Mouse (Mus musculus): Measurements from ENCODE around the gene Afap1l2. TPM values are rescaled to one million over a fixed set of nuclear protein-coding genes. Genes with fewer than 3 reads are reported as not detected.

The Afap1l2 gene
- polyA plus RNA-seq, 1 experiment = 2.1 TPM

- 89% methylated on average over 3 of the region's 3 CpGs for WGBS
- no peak for DNase-seq (ENCODE audit: low read depth, low spot score)
Measured at GRCm38 (mm10) chr19:56946727-56947126, 61.3 kb downstream of the Afap1l2 start.

GRCm38 (mm10) chr19:56946277-56946676, 61.8 kb downstream of the Afap1l2 start:
- DNase-seq (ENCODE audit: low read depth, low spot score) = no peak
- WGBS = 86% methylated on average over 7 of the region's 7 CpGs

GRCm38 (mm10) chr19:56945621-56946020, 62.4 kb downstream of the Afap1l2 start:
- 78% methylated on average over 2 of the region's 2 CpGs for WGBS

GRCm38 (mm10) chr19:56944826-56945225, 63.2 kb downstream of the Afap1l2 start:
- WGBS = 96% methylated on average over 3 of the region's 3 CpGs

More at GRCm38 (mm10) chr19:56945621-56946020, 62.4 kb downstream of the Afap1l2 start:
- no peak for DNase-seq (ENCODE audit: low read depth, low spot score)

GRCm38 (mm10) chr19:56944211-56944610, 63.8 kb downstream of the Afap1l2 start:
- DNase-seq (ENCODE audit: low read depth, low spot score) = no peak
- WGBS = 55% methylated on average over 9 of the region's 9 CpGs

More at GRCm38 (mm10) chr19:56944826-56945225, 63.2 kb downstream of the Afap1l2 start:
- no peak for DNase-seq (ENCODE audit: low read depth, low spot score)

GRCm38 (mm10) chr19:56942216-56942615, 65.8 kb downstream of the Afap1l2 start:
- peak; percentile 28 for DNase-seq (ENCODE audit: low read depth, low spot score)
- 33% methylated on average over 7 of the region's 7 CpGs for WGBS

DNA sequence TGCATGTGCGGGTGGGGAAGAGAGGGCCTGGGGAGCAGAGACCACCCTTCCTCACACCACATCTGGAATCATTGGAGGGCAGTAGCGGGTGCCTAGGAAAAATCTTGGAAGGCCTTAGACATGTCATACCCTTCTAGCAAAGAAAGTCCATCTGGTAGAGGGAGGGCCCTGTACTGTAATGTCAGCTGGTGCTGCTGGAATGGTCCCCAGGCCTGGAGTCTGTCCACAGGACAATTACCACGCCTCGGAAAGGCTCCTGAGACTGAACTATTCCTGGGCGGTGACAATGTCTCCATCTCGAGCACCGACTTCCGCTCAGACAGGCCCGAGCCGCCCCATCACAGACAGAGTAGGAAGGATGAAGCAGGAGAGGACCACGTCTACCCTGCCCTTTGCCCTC, 67.5 kb downstream of the Afap1l2 start:
- DNase-seq (ENCODE audit: low read depth, low spot score) = no peak
- 71% methylated on average over 11 of the region's 11 CpGs for WGBS

DNA sequence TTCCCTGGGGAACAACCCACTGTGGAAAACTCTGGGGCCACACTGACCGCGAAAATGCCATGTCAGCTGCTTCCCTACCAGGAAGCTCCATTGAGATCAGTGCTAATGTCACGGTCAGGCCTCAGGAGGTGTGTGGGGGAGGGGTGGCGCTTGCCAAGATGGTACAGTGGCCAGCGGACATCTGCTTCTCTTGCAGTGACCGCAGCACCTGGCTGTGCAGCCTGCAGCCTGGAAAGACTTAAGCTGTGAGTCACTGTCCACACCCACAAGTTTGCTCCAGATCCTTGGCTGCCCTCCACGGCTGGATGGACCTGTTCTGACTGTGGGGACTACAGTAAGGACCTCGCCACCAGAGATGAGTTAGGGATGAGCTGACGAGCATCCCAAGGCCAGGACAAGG, 68.2 kb downstream of the Afap1l2 start:
- WGBS = 32% methylated on average over 9 of the region's 9 CpGs
- DNase-seq (ENCODE audit: low read depth, low spot score) = peak; percentile 40

- WGBS = 96% methylated on average over 5 of the region's 5 CpGs
- no peak for DNase-seq (ENCODE audit: low read depth, low spot score)
Measured at GRCm38 (mm10) chr19:56937911-56938310, 70.1 kb downstream of the Afap1l2 start.

DNA sequence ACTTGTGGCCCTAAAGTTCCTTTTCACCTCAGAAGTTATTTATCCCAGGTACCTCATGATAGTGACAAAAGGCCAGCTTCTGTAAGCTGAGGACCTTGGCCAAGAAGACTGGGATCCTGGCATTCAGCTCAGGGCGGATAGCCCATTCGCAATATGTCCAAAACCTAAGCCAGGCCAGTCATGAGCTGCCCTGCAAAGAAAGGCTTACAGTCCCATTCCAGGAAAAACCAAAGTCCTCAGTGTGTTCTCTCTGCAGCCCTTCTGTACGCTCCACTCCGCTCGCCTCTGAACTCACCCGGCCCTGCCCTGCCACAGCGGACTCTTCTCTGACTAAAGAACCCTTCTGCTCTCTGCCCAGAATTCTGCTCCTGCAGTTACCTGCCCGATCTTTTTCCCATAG, 71.8 kb downstream of the Afap1l2 start:
- 93% methylated on average over 8 of the region's 8 CpGs for WGBS
- no peak for DNase-seq (ENCODE audit: low read depth, low spot score)

GRCm38 (mm10) chr19:56935777-56936176, 72.3 kb downstream of the Afap1l2 start:
- 92% methylated on average over 7 of the region's 7 CpGs for WGBS
- DNase-seq (ENCODE audit: low read depth, low spot score) = no peak

DNA sequence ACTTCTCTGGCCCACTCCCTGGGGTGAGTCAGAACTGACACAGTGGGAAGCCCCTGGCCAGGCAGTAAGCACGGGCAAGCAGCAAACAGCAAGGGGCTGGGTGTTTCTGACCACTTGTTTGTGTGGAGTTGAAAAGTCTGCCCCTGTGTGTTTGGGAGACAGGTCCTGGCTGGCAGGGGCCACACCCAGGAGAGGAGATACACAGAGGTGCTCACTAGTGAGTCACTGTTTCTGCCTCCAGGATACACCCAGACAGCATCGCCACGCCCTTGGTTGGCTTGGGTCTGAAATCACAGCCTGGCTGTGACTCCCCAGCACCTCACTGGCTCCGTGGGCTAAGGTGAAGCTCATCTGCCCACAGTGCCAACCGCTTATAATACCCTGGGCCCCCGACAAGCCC, 72.9 kb downstream of the Afap1l2 start:
- no peak for DNase-seq (ENCODE audit: low read depth, low spot score)
- WGBS = 56% methylated on average over 6 of the region's 6 CpGs

DNA sequence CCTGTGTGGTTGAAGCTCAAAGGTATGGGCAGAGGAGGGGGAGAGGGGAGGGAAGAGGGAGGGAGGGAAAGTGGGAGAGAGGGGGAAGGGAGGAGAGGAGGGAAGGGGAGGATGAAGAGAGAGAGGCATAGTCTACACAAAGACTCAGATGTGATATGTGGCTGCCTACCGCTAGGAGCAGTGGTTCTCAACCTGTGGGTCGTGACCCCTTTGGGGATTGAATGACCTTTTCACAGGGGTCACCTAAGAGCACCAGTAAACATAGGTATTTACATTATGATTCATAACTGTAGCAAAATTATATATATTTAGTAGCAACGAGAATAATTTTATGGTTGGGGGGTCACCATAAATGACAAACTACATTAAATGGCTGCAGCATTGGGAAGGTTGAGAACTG, 74.2 kb downstream of the Afap1l2 start:
- no peak for DNase-seq (ENCODE audit: low read depth, low spot score)
- WGBS = 64% methylated on average over 3 of the region's 3 CpGs

GRCm38 (mm10) chr19:56930029-56930428, 78.0 kb downstream of the Afap1l2 start:
- 77% methylated on average over 9 of the region's 9 CpGs for WGBS
- no peak for DNase-seq (ENCODE audit: low read depth, low spot score)

- no peak for DNase-seq (ENCODE audit: low read depth, low spot score)
- 59% methylated on average over 3 of the region's 3 CpGs for WGBS
Measured at GRCm38 (mm10) chr19:56929392-56929791, 78.6 kb downstream of the Afap1l2 start.

- no peak for DNase-seq (ENCODE audit: low read depth, low spot score)
- 49% methylated on average over 5 of the region's 5 CpGs for WGBS
Measured at GRCm38 (mm10) chr19:56921744-56922143, 86.3 kb downstream of the Afap1l2 start.

DNA sequence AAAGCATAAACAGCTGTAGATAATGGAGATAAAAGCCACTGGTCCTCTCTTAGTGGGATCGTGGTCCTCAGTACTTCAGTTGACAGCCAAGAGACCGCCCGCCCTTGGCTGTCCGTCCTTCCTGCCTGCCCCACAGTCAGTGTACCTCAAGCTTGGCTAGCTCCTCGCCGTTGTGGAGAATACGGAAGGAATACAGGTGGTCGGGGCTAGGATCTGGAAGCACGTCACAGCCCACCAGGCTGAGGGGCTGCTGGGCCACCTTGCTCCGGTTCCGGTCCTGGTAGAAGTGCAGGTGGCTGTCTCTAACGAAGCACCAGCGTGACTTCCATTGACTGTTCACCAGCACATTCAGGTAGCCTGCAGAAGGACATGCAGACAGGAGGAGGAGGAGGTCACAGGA, 87.8 kb downstream of the Afap1l2 start:
- 89% methylated on average over 13 of the region's 13 CpGs for WGBS
- no peak for DNase-seq (ENCODE audit: low read depth, low spot score)

- DNase-seq (ENCODE audit: low read depth, low spot score) = peak; percentile 82
- WGBS = 24% methylated on average over 7 of the region's 7 CpGs
Measured at GRCm38 (mm10) chr19:56919628-56920027, 88.4 kb downstream of the Afap1l2 start.

DNA sequence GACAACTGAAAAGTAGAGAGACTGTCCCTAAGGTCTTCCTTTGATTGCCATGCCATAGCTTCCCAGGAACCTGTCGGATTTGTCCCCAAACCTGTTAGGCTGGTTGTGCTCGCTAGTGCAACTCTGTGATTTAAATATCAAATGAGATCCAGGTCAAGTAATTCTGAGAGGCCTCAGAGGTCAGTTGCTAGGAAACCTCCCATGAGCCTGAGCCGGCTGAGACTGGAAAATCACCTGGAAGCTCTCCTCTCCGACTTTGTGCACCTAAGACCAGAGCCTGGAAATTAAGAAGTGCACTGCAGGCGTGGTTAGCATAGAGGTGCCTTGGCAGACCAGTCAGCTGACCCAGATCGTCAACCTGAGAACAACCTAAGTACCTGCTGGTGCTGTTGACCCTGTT, 92.9 kb downstream of the Afap1l2 start:
- 28% methylated on average over 6 of the region's 6 CpGs for WGBS
- peak; percentile 72 for DNase-seq (ENCODE audit: low read depth, low spot score)

- 98% methylated on average over 3 of the region's 3 CpGs for WGBS
- no peak for DNase-seq (ENCODE audit: low read depth, low spot score)
Measured at GRCm38 (mm10) chr19:56914658-56915057, 93.4 kb downstream of the Afap1l2 start.

GRCm38 (mm10) chr19:56913761-56914160, 94.3 kb downstream of the Afap1l2 start:
- no peak for DNase-seq (ENCODE audit: low read depth, low spot score)
- WGBS = 44% methylated on average over 4 of the region's 4 CpGs

DNA sequence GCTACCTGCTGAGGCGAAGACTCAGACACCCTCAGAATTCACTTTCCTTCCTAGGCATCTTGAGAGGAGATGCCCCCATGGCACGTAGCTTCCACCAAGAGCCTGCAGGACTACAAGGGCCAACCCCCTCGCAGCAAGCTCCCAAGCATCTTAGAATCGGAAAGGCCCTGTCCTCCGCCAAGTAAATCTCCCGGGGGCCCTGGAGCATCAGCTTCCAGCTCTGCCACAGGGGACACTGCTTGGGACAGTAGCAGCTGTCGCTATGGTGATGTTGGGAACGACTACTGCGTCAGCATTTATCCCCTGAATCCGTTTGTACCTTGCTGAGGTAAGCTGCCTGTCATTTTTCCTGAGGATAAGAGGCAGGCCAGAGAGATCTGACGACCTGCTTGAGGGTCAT, 97.5 kb downstream of the Afap1l2 start:
- DNase-seq (ENCODE audit: low read depth, low spot score) = no peak
- WGBS = 83% methylated on average over 11 of the region's 11 CpGs

All from large intestine, adult 2 months (tissue).